Mouse (Mus musculus) cerebral cortex, adult 2 months (tissue): ENCODE results near the gene Gm13285.

ENCODE experiments used
- WGBS: fragments of 180-500 bp; shearing (Covaris S2); methylation state at CpG from one replicate; pipeline ENCODE4 v1.1.7; 2018; 5-methylcytosine and 5-hydroxymethylcytosine counted together

Gm13285 gene

DNA sequence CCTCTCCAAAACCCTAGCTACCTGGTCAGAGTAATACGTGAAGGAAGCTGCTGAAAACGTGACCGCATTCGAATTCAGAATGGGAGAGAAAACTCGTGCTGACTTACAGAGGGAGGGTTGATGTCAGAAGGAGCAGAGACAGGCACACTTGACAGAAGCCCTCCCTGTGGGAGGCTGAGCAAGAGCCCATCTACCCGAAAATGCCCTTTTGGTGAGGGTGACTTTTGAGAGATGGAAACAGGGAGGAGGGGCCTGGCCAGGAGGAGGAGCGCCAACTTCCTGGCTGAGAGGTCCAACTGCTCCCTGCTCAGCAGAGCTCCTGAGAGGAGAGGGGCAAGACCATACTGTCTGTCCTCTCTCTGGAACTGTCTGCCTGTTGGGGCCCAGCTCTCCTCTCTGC, at the start of gene Gm13285:
Gene Gm13285 (plus strand): TSS at position 301 of the 400 bp plus-strand sequence.
- 19% methylated on average over 6 of the region's 7 CpGs for WGBS

DNA sequence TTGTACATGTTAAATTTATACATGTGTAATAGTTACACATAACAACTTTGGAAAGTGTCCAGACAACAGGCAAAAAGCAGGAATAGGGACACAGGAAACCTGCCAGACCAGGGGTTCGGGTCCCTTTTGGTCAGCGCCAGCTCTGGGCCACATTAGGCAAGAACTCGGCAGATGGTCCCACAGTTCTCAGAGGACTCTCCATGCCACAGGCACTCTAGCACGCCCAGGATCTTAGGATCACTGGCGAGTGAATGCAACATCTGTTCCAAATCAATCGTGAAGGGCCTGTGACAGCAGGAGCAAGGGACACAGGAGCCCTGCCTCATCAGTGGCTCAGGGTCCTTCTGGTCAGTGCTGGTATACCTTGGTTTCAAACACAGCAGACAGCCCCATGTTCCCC, 49.5 kb upstream of the Gm13285 start:
- 81% methylated on average over 6 of the region's 6 CpGs for WGBS

DNA sequence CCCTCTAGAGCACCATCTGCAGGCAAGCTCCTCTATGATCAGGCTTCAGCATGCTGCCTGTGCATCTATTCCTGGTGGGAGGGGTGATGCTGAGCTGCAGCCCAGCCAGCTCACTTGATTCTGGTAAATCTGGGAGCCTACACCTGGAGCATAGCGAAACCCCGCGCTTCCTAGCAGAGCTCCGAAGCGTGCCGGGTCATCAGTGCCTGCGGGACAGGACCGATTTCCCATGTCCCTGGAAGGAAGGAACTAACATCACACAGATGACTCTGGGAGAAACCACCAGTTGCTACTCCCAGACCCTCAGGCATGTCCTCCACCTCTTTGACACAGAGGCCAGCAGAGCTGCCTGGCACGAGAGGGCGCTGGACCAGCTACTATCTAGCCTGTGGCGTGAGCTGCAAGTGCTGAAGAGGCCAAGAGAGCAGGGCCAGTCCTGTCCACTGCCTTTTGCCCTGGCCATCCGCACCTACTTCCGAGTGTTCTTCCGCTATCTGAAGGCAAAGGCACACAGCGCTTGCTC, 44.6 kb upstream of the Gm13285 start, which contains the start of gene Gm13271:
Gene Gm13271 (plus strand): TSS at position 51 of the 523 bp plus-strand sequence.
- 85% methylated on average over 15 of the region's 15 CpGs for WGBS

DNA sequence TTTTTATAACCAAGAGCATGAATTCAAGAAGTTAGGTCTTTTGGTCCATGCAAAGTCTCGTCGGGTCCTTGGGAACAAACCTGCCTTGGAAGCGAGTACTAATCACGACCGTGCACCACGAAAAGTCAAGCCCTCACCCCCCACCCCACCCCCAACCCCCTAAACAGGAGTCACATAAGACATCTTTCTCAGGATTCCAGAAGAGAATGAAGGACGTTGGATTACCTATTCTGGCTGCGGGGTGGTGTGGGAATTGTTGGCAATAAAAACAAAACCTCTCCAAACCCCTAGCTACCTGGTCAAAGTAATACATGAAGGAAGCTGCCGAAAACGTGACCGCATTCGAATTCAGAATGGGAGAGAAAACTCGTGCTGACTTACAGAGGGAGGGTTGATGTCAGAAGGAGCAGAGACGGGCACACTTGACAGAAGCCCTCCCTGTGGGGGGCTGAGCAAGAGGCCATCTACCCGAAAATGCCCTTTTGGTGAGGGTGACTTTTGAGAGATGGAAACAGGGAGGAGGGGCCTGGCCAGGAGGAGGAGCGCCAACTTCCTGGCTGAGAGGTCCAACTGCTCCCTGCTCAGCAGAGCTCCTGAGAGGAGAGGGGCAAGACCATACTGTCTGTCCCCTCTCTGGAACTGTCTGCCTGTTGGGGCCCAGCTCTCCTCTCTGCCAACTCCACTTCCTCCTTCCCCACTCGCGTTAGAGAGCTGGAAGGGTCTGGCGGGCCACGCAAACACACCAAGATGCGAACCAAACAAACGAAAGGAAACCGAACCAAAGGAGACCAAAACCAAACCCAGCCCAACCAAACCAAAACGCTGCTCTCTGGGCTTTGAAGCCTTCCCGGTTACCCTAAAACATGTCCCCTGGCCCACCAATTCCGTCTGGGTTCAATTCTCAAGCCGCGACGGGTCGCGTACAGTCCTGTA, 42.6 kb upstream of the Gm13285 start:
- WGBS: 12% methylated on average over 29 of the region's 31 CpGs

DNA sequence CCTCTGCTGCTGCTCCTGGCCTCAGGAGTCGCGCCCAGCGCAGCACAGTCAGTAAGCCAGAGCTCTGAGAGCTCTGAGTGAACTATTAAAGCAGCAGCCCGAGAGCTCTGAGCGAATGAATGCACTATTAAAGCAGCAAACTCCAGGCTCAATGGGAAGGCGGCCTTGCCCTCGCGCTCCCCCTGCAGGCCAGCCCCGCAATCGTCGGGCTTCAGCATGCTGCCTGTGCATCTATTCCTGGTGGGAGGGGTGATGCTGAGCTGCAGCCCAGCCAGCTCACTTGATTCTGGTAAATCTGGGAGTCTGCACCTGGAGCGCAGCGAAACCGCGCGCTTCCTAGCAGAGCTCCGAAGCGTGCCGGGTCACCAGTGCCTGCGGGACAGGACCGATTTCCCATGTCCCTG, 41.8 kb upstream of the Gm13285 start:
- under 1% methylated on average over 21 of the region's 21 CpGs for WGBS

DNA sequence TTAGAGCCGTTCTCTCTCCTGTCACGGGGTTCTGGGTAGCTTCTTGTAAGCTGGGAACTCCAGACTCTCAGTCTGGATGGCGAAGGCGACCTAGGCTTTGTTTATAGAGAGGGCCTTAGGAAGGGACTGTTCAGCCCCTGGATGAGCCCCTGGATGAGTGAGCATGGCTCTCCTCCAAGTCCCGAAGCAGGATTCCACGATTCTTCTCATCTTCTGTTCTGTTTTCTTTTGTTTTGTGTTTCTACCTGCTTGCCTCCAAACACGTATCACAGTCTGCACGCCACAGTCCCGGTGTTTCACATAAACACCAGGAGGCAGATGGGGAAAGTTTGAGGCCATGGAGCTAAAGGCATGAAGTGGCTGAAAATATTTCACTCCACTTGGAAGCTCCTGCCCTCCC, 40.7 kb upstream of the Gm13285 start:
- 90% methylated on average over 9 of the region's 9 CpGs for WGBS

DNA sequence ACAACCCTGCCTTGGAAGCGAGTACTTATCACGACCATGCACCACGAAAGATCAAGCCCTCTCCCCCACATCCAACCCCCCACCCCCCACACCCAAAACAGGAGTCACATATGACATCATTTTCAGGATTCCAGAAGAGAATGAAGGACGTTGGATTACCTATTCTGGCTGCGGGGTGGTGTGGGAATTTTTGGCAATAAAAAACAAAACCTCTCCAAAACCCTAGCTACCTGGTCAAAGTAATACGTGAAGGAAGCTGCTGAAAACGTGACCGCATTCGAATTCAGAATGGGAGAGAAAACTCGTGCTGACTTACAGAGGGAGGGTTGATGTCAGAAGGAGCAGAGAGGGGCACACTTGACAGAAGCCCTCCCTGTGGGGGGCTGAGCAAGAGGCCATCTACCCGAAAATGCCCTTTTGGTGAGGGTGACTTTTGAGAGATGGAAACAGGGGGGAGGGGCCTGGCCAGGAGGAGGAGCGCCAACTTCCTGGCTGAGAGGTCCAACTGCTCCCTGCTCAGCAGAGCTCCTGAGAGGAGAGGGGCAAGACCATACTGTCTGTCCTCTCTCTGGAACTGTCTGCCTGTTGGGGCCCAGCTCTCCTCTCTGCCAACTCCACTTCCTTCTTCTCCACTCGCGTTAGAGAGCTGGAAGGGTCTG, 39.7 kb upstream of the Gm13285 start, which contains the start of gene Gm13283:
Gene Gm13283 (plus strand): TSS at position 510 of the 659 bp plus-strand sequence.
- 41% methylated on average over 9 of the region's 14 CpGs for WGBS

DNA sequence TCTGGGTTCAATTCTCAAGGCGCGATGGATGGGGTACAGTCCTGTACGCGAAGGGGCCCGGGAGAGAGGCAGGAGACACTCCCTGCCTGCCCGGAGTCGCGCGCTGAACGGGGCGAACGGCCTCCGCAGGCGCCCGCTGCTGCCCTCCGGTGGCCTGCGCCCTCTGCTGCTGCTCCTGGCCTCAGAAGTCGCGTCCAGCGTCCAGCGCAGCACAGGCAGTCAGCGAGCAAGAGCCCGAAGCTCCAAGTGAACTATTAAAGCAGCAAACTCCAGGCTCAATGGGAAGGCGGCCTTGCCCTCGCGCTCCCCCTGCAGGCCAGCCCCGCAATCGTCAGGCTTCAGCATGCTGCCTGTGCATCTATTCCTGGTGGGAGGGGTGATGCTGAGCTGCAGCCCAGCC, 39.0 kb upstream of the Gm13285 start:
- WGBS: 0% methylated on average over 27 of the region's 28 CpGs

DNA sequence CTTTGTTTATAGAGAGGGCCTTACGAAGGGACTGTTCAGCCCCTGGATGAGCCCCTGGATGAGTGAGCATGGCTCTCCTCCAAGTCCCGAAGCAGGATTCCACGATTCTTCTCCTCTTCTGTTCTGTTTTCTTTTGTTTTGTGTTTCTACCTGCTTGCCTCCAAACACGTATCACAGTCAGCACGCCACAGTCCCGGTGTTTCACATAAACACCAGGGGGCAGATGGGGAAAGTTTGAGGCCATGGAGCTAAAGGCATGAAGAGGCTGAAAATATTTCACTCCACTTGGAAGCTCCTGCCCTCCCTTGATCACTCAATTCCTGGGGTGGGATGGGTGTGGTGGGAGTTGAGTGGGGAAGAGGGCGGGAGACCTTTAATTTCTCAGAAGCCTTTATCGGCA, 37.7 kb upstream of the Gm13285 start:
- WGBS: 78% methylated on average over 6 of the region's 8 CpGs

DNA sequence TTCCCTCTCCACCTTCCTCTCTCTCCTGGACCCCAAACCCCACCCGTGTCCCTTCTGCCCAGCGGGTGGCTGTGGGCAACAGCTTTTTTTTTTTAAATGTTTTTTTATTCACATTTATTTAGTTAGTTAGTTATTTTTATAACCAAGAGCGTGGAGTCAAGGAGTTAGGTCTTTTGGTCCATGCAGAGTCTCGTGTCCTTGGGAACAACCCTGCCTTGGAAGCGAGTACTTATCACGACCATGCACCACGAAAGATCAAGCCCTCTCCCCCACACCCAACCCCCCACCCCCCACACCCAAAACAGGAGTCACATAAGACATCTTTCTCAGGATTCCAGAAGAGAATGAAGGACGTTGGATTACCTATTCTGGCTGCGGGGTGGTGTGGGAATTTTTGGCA, 37.1 kb upstream of the Gm13285 start:
- 73% methylated on average over 9 of the region's 9 CpGs for WGBS

DNA sequence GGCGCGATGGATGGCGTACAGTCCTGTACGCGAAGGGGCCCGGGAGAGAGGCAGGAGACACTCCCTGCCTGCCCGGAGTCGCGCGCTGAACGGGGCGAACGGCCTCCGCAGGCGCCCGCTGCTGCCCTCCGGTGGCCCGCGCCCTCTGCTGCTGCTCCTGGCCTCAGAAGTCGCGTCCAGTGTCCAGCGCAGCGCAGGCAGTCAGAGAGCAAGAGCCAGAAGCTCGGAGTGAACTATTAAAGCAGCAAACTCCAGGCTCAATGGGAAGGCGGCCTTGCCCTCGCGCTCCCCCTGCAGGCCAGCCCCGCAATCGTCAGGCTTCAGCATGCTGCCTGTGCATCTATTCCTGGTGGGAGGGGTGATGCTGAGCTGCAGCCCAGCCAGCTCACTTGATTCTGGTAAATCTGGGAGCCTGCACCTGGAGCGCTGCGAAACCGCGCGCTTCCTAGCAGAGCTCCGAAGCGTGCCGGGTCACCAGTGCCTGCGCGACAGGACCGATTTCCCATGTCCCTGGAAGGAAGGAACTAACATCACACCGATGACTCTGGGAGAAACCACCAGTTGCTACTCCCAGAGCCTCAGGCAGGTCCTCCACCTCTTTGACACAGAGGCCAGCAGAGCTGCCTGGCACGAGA, 36.0 kb upstream of the Gm13285 start:
- WGBS: 4% methylated on average over 32 of the region's 42 CpGs

DNA sequence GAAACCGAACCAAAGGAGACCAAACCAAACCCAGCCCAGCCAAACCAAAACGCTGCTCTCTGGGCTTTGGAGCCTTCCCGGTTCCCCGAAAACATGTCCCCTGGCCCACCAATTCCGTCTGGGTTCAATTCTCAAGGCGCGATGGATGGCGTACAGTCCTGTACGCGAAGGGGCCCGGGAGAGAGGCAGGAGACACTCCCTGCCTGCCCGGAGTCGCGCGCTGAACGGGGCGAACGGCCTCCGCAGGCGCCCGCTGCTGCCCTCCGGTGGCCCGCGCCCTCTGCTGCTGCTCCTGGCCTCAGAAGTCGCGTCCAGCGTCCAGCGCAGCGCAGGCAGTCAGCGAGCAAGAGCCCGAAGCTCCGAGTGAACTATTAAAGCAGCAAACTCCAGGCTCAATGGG, 25.9 kb upstream of the Gm13285 start, which contains the start of gene Gm13290:
Gene Gm13290 (plus strand): TSS at position 301 of the 400 bp plus-strand sequence.
- WGBS: no CpG with 5 or more reads among the region's 32 CpGs

DNA sequence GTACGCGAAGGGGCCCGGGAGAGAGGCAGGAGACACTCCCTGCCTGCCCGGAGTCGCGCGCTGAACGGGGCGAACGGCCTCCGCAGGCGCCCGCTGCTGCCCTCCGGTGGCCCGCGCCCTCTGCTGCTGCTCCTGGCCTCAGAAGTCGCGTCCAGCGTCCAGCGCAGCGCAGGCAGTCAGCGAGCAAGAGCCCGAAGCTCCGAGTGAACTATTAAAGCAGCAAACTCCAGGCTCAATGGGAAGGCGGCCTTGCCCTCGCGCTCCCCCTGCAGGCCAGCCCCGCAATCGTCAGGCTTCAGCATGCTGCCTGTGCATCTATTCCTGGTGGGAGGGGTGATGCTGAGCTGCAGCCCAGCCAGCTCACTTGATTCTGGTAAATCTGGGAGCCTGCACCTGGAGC, 22.8 kb upstream of the Gm13285 start, which contains the start of gene Gm13289:
Gene Gm13289 (plus strand): TSS at position 301 of the 400 bp plus-strand sequence.
- no CpG with 5 or more reads among the region's 29 CpGs for WGBS

DNA sequence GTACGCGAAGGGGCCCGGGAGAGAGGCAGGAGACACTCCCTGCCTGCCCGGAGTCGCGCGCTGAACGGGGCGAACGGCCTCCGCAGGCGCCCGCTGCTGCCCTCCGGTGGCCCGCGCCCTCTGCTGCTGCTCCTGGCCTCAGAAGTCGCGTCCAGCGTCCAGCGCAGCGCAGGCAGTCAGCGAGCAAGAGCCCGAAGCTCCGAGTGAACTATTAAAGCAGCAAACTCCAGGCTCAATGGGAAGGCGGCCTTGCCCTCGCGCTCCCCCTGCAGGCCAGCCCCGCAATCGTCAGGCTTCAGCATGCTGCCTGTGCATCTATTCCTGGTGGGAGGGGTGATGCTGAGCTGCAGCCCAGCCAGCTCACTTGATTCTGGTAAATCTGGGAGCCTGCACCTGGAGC, 19.9 kb upstream of the Gm13285 start, which contains the start of gene Gm13272:
Gene Gm13272 (plus strand): TSS at position 301 of the 400 bp plus-strand sequence.
- WGBS: no CpG with 5 or more reads among the region's 29 CpGs

DNA sequence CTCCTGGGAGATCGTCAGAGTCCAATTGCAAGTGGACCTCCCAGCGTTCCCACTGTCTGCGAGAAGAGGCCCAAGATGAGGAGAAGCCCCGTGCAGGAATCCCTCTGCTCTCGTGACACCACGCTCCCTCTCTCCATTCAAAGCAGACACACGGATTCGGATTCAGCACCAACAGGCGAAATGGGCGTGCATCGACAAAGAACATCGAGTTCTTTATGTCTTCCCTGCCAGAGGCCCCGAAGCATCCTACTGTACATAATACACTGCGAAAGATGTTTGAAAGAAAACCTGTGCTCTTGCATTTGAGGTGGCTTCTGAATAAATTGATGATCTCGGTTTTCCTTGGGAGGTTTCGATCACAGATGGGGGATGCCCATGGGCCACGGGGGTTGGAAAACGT, 19.1 kb upstream of the Gm13285 start:
- 70% methylated on average over 16 of the region's 18 CpGs for WGBS

DNA sequence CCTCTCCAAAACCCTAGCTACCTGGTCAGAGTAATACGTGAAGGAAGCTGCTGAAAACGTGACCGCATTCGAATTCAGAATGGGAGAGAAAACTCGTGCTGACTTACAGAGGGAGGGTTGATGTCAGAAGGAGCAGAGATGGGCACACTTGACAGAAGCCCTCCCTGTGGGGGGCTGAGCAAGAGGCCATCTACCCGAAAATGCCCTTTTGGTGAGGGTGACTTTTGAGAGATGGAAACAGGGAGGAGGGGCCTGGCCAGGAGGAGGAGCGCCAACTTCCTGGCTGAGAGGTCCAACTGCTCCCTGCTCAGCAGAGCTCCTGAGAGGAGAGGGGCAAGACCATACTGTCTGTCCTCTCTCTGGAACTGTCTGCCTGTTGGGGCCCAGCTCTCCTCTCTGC, 17.6 kb upstream of the Gm13285 start, which contains the start of gene Ifnz:
Gene Ifnz (plus strand): TSS at position 301 of the 400 bp plus-strand sequence.
- 18% methylated on average over 4 of the region's 7 CpGs for WGBS

DNA sequence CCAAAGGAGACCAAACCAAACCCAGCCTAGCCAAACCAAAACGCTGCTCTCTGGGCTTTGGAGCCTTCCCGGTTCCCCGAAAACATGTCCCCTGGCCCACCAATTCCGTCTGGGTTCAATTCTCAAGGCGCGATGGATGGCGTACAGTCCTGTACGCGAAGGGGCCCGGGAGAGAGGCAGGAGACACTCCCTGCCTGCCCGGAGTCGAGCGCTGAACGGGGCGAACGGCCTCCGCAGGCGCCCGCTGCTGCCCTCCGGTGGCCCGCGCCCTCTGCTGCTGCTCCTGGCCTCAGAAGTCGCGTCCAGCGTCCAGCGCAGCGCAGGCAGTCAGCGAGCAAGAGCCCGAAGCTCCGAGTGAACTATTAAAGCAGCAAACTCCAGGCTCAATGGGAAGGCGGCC, 17.1 kb upstream of the Gm13285 start:
- 0% methylated on average over 4 of the region's 31 CpGs for WGBS

DNA sequence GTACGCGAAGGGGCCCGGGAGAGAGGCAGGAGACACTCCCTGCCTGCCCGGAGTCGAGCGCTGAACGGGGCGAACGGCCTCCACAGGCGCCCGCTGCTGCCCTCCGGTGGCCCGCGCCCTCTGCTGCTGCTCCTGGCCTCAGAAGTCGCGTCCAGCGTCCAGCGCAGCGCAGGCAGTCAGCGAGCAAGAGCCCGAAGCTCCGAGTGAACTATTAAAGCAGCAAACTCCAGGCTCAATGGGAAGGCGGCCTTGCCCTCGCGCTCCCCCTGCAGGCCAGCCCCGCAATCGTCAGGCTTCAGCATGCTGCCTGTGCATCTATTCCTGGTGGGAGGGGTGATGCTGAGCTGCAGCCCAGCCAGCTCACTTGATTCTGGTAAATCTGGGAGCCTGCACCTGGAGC, 14.1 kb upstream of the Gm13285 start, which contains the start of gene Gm13276:
Gene Gm13276 (plus strand): TSS at position 301 of the 400 bp plus-strand sequence.
- WGBS: no CpG with 5 or more reads among the region's 27 CpGs

DNA sequence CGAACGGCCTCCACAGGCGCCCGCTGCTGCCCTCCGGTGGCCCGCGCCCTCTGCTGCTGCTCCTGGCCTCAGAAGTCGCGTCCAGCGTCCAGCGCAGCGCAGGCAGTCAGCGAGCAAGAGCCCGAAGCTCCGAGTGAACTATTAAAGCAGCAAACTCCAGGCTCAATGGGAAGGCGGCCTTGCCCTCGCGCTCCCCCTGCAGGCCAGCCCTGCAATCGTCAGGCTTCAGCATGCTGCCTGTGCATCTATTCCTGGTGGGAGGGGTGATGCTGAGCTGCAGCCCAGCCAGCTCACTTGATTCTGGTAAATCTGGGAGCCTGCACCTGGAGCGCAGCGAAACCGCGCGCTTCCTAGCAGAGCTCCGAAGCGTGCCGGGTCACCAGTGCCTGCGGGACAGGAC, 11.1 kb upstream of the Gm13285 start, which contains the start of gene Gm13277:
Gene Gm13277 (plus strand): TSS at position 231 of the 400 bp plus-strand sequence.
- WGBS: 0% methylated on average over 6 of the region's 28 CpGs

DNA sequence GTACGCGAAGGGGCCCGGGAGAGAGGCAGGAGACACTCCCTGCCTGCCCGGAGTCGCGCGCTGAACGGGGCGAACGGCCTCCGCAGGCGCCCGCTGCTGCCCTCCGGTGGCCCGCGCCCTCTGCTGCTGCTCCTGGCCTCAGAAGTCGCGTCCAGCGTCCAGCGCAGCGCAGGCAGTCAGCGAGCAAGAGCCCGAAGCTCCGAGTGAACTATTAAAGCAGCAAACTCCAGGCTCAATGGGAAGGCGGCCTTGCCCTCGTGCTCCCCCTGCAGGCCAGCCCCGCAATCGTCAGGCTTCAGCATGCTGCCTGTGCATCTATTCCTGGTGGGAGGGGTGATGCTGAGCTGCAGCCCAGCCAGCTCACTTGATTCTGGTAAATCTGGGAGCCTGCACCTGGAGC, 8.2 kb upstream of the Gm13285 start, which contains the start of gene Gm13278:
Gene Gm13278 (plus strand): TSS at position 301 of the 400 bp plus-strand sequence.
- no CpG with 5 or more reads among the region's 28 CpGs for WGBS

DNA sequence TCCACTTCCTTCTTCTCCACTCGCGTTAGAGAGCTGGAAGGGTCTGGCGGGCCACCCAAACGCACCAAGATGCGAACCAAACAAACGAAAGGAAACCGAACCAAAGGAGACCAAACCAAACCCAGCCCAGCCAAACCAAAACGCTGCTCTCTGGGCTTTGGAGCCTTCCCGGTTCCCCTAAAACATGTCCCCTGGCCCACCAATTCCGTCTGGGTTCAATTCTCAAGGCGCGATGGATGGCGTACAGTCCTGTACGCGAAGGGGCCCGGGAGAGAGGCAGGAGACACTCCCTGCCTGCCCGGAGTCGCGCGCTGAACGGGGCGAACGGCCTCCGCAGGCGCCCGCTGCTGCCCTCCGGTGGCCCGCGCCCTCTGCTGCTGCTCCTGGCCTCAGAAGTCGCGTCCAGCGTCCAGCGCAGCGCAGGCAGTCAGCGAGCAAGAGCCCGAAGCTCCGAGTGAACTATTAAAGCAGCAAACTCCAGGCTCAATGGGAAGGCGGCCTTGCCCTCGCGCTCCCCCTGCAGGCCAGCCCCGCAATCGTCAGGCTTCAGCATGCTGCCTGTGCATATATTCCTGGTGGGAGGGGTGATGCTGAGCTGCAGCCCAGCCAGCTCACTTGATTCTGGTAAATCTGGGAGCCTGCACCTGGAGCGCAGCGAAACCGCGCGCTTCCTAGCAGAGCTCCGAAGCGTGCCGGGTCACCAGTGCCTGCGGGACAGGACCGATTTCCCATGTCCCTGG, 5.4 kb upstream of the Gm13285 start, which contains the start of gene Gm13275:
Gene Gm13275 (plus strand): TSS at position 552 of the 740 bp plus-strand sequence.
- WGBS: 0% methylated on average over 13 of the region's 52 CpGs
